Mouse (Mus musculus): Measurements from ENCODE around the gene Mtg1.
"Not testable (repeated sequence)": the region's sequence is repeated elsewhere in the genome, so short reads cannot be mapped to it uniquely, and the experiment has no call there.

Gene Mtg1

GRCm38 (mm10) chr7:140127911-140128310 lies 9.5 kb upstream of the Mtg1 start:
- no peak for DNase-seq (ENCODE audit: low read depth, low spot score)

- not testable (repeated sequence) for DNase-seq (ENCODE audit: low read depth, low spot score)
Observed at GRCm38 (mm10) chr7:140132184-140132583, 5.2 kb upstream of the Mtg1 start.

DNA sequence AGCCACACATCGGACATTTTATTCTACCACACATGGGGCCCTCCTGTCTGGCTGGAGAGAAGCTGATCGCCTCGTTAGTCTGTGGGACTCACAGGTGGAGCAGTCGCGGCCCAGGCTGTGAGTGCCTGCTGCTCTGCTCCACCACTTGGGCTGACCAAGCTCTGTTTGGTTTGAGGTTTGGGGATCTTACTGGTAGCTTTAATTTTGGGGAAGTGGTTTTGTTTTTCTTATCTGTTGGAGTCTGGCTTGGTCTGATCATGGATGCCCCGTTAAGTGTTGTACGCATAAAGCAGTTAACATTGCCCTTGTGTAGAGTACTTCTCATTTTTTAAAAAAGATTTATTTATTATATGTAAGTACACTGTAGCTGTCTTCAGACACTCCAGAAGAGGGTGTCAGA lies 3.3 kb upstream of the Mtg1 start:
- not testable (repeated sequence) for DNase-seq (ENCODE audit: low read depth, low spot score)

GRCm38 (mm10) chr7:140135106-140135770 lies 2.1 kb upstream of the Mtg1 start:
- DNase-seq (ENCODE audit: low read depth, low spot score), result no peak

- no peak for DNase-seq (ENCODE audit: low read depth, low spot score)
Observed at GRCm38 (mm10) chr7:140138021-140138310, 602 bp downstream of the Mtg1 start.

DNA sequence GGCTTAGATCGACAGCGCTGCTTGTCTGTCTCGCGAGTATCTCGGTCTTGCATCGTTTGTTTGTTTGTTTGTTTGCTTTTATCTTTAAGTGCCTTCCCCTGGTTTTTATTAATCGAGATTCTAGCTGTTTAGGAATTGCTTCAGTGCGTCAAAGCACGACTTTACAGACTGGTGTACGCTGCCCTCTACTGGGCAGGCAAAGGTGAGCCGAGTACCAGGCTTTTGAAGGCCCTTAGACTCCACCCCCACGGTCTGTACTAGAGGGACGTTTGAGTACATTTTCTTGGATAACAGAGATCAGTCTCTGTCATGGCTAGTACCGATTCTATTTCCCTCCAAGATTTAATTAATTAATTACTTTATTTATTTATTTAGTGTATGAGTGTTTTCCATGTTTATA lies 4.0 kb downstream of the Mtg1 start:
- peak; percentile 41 for DNase-seq (ENCODE audit: low read depth, low spot score)

DNA sequence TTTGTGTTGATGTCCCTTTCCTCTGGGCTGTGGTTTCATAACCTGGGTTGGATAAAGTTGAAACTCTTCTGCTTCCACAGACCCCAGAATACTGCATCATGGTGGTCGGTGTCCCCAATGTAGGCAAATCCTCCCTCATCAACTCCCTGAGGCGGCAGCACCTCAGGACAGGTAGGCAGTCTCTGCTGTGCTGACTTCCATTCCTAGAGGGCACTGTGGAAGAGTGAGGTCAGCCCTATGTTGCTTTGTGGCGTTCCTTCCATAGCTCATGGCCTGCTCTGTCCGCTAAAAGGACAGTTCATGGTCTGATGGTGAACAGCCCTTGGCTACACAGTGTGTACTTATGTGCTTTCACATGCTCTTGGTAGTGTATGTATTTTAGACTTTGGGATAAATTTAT lies 7.2 kb downstream of the Mtg1 start:
- no peak for DNase-seq (ENCODE audit: low read depth, low spot score)

DNA sequence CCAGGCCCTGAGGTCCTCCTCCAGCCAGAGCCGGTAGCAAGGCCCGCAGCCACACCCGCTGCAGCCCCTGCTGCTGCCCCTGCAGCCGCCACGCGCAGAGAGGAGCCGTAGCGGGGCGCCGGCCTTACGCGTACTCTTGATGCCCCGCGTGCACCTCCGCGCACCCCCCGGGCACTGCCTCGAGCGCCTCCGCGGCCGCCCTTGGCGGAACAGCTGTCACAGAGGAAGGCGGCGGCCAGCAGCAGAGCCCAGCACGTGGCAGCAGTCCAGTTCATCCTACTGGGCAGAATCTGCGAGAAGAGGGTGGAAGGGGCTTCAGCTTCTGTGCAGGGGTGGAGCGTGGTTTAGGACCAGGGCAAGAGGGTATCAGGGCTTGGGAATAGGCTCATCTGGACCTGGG lies 16.0 kb downstream of the Mtg1 start:
- no peak for DNase-seq (ENCODE audit: low read depth, low spot score)

GRCm38 (mm10) chr7:140153829-140154217 lies 16.5 kb downstream of the Mtg1 start:
- no peak for DNase-seq (ENCODE audit: low read depth, low spot score)

GRCm38 (mm10) chr7:140154218-140154927 lies 17.0 kb downstream of the Mtg1 start, which contains the start of gene Sprn:
Gene Sprn (minus strand): TSS chr7:140154877.
- no peak for DNase-seq (ENCODE audit: low read depth, low spot score)

- no peak for DNase-seq (ENCODE audit: low read depth, low spot score)
Observed at GRCm38 (mm10) chr7:140160363-140160762, 23.0 kb downstream of the Mtg1 start.

DNA sequence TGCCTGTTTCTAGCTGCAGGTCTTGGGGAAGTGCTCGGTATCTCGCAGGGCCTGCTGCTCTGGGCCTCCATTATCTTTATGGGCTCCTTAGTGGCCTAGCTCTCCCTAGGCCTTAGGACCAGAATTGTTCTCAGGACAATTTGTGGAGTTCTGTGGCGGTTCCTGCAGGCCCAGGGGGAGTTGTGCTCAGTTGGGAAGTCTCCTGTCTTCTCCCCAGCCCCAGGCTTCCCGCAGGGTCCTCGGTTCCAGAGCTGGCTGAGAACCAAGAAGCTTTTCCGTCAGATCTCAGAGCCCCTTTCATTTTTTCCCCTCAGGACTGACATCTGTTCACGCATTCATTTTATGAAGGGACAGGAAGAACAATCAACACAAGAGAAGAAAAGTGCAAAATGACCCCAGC lies 27.3 kb downstream of the Mtg1 start, which contains the start of gene Olfr522:
Gene Olfr522, minus strand, starts transcription at position 101 of the 400 bp plus-strand sequence.
- DNase-seq (ENCODE audit: low read depth, low spot score), result no peak

GRCm38 (mm10) chr7:140167950-140168349 lies 30.6 kb downstream of the Mtg1 start:
- DNase-seq (ENCODE audit: low read depth, low spot score), result no peak

GRCm38 (mm10) chr7:140169386-140169785 lies 32.0 kb downstream of the Mtg1 start:
- no peak for DNase-seq (ENCODE audit: low read depth, low spot score)

GRCm38 (mm10) chr7:140170863-140171262 lies 33.5 kb downstream of the Mtg1 start:
- DNase-seq (ENCODE audit: low read depth, low spot score), result no peak

GRCm38 (mm10) chr7:140172936-140173335 lies 35.6 kb downstream of the Mtg1 start, which contains the start of gene Olfr523:
Gene Olfr523 (plus strand): TSS chr7:140173217.
- no peak for DNase-seq (ENCODE audit: low read depth, low spot score)

DNA sequence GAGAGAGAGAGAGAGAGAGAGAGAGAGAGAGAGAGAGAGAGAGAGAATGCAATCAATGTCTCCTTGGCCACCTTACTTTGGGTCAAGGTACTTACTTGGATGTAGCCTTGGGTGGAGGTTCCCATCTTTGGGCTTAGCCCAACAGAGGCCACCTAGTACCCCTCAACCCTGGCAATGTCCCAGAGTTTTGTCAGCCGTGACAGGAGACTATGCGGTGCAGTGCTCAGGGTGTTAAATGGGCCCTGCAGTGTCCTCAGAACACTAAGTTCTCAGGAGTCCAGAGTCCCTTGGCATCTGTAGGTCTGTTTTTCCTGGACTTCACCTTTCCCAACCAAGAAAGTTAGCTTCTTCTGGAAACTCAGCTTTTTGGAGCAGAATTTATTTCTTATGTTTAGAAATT lies 41.8 kb downstream of the Mtg1 start:
- no peak for DNase-seq (ENCODE audit: low read depth, low spot score)

DNA sequence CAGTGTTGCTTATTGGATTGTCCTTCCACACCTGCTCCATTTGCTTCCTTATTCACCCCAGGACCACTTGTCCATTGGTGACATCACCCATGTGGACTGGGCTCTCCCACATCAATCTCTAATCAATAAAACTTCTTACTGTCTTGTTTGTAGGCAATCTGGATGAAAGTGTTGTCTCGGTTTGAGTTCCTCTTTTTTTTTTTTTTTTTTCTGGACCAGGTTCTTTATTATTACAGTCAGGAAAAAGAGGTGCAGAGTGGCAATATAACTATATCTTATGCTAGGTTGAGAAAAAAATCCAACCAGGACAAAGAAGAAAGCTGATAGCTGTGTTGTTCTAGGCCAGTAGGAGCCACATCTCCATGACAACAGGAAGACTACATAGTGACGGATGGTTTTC lies 43.3 kb downstream of the Mtg1 start:
- no peak for DNase-seq (ENCODE audit: low read depth, low spot score)

DNA sequence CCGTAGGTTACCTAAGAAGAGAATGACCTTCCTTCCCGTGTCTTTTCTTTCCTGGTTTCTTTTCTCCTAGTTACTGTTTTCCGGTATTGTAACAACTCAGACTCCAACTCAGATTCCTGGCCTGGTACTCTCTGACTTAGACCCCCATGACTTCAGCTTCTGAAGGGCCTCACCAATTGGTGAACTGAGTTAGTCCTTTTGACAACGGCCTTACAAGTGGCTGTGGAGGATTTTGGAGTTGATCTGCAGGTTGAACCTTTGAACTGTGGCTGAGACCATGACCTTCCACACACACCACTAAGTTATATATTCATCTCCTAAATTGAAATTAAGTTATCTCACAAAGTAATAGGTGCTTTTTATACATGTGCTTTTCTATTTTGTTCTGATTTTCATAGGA lies 46.8 kb downstream of the Mtg1 start:
- DNase-seq (ENCODE audit: low read depth, low spot score), result no peak

- DNase-seq (ENCODE audit: low read depth, low spot score), result no peak
Observed at GRCm38 (mm10) chr7:140186646-140187620, 49.6 kb downstream of the Mtg1 start.

DNA sequence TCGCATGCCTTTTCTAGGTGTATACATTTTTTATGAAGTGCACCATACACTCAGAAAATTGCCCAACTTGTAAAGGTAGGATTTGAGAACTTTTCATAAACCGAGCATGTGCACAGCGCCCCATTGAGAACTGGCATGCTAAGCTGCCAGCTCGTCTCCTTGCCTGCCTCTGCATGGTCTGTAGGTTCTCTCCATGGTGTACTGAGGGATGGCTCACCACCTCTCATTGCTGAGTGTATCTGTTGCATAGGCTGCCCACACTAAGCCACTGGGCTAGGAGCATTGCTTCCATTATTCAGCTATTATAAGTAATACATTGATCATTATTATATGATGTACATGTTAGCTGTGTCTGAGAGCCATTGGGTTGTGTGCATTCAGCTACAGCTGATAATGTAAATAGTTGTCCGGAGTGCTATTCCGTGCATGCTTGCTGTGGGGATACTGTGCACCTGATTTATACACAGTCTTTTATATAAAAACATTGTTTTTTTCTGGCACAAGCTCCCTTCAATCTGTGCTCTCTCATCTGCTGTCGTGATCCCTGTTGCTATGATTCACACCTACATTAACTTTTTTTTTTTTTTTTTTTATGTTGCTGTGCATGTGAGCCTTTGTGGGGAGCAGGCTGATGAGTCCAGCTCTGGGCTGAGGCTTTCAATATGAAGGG lies 50.5 kb downstream of the Mtg1 start:
- DNase-seq (ENCODE audit: low read depth, low spot score), result no peak
